Mouse (Mus musculus): Measurements from ENCODE around the gene Nacc2.

Nacc2 gene

GRCm38 (mm10) chr2:26123079-26123648 lies at the start of gene Nacc2:
Gene Nacc2, minus strand, starts transcription at chr2:26123220.
- in situ Hi-C loops (cut with MboI, MseI), result no loop called here

DNA sequence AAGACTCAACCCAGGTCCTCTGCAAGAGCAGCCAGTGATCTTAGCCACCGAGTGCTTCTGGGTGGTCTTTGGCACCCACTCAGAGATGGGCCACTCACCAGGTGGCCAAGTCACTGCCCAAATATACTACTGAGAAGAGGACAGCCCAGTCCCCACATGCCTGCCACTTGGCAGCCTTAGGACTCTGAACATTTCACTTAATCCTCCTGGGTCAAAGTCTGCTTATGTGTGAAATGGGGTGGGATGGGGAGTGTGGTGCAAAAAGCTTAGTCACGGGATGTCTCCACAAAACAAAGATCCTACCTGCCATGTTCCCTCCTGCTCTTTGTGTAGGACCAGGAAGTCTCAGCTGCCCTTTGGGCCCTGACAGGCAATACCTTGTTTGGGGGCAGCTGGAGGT lies 49.1 kb upstream of the Nacc2 start:
- in situ Hi-C loops (cut with MboI, MseI), result no loop called here

GRCm38 (mm10) chr2:26170376-26170775 lies 47.4 kb upstream of the Nacc2 start:
- in situ Hi-C loops (cut with MboI, MseI), result no loop called here

DNA sequence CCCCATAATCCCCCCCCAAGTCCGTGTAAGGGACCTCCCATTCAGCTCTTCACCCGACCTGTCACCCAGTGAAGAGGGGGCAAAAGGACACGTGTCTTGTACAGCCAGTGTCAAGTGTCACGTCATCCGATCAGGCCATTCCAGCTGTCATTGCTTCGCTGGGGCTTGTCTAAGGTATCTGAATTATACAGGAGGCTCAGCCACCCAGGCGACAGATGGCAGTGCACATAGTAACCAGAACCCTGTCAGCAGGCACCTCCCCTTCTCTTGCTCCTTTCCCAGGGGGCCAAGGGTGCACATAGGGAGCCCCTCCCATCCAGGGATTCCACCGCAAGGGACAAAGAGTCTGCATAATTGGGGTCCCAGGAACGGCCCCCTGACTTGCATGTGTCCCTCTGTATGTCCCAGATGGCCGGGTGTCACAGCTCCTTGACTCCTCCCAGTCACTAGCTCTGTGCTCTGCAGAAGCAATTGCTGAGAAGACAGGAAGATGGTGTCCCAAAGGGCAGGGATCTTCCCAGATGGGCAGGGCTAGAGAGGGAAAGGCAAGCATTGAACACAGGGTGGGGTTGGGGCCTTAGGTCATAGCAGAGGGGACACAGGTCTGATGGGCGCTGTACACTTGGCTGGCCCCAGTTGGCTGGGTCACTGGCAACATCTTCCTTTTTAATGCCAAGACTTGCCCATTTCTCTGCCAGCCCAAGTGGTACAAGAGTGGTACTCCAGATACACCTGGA lies 46.0 kb upstream of the Nacc2 start:
- in situ Hi-C loops (cut with MboI, MseI), result no loop called here

DNA sequence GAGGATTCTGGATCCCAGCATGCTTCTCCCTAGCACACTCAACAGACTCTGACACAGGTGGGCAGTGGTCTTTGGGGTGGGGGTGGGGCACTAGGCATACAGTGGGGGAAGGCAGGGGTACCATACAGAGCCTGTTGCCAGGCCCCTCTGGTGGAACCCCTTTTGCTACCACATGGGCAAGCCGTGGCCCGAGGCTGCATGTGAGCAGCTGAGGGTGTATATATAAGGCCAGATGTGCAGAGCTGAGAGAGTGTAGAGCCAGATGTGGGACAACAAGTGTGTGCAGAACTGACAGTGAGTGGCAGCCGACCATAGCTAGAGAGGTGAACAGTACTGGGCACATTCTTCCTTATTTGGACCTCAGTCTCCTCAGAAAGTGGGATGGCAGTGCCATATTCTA lies 43.9 kb upstream of the Nacc2 start:
- in situ Hi-C loops (cut with MboI, MseI), result no loop called here

DNA sequence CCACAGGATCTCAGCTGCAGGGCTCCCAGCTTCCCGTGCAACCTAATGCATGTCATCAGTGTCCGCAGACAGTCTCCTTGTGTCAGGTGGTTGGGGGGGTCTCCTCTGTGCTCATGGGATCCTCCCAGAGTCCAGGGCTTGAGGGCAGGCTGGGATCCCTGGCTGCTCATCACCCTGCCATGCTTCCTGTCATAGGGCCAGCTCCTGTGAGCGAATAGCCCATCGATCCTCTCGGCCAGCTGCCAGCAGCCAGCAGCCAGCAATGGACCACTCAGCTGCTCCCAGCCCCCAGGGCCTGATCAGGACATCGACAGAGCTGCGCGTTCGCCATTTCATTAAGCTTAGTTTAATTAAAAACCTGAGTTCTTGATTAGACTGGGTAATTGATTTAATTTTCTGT lies 35.0 kb upstream of the Nacc2 start:
- in situ Hi-C loops (cut with MboI, MseI), result loop anchor here (5.0 to 10.0 kb wide), 2 partner anchors 67 to 114 kb away; no protein-coding TSS in a partner anchor

- in situ Hi-C loops (cut with MboI, MseI), result loop anchor here (5.0 to 10.0 kb wide), 2 partner anchors 68 to 116 kb away; no protein-coding TSS in a partner anchor
These were observed 33.4 kb upstream of the Nacc2 start for GRCm38 (mm10) chr2:26156191-26156977.

- in situ Hi-C loops (cut with MboI, MseI), result loop anchor here (5.0 to 10.0 kb wide), 2 partner anchors 69 to 117 kb away; no protein-coding TSS in a partner anchor
These were observed 32.7 kb upstream of the Nacc2 start for GRCm38 (mm10) chr2:26155737-26156136.

DNA sequence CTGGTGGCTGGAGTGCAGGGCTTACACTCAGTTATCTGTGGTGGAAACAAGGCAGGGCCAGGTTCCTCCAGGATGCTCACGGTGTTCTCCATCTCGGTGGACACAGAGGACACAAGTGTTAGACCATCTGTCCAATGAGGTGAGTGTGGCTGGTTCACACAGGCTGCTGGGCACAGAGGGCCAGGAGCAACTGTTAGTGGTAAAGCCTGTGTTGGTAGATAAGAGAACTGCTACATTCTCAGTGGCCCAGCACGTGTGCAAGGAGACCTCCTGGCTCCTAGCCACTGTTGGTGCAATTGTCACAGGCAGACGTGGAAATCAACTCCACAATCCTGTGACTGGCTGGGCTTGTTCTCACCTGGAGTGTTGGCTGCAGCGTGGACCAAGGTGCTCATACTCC lies 31.6 kb upstream of the Nacc2 start:
- in situ Hi-C loops (cut with MboI, MseI), result loop anchor here (10.0 kb wide), 1 partner anchor 70 kb away; no protein-coding TSS in a partner anchor

DNA sequence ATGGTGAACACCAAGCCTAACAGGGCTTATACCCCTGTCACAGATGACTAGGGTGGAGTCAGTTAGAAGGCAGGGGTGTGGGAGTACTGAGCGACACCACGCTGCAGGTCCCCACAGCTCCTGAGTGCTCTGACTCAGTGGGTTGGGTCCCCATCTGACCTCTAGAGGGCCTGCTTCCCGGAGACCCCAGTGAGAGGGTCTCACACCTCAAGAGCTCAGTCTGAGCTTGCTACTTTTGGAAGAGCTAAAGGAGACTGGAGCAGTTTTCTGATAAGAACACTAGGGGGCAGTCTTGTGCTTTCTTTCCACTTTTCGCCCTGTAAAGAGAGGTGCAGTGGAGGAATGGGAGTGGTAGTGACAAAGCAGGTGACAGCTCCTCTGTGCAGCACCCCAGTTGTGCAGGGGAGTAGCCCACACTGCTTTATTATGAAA lies 30.9 kb upstream of the Nacc2 start:
- in situ Hi-C loops (cut with MboI, MseI), result loop anchor here (10.0 kb wide), 1 partner anchor 71 kb away; no protein-coding TSS in a partner anchor

DNA sequence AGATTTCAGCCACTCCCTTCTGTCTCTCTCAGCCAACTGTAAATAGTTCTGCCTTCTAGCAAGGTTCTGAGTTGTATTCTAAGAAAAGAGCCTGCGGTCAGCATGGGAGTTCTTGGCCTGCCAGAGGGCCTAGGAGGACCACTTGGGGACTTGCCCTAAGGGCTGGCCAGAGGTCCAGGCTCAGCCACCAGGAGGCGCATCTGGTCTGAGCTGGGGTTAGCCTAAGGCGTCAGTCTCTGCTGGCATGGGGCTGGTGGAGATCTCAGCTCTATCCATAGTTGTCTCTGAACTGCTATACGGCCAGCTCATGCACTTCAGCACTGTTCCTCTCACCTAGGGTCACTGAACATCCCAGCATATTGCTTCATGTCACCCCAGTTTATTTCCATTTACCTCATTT lies 30.3 kb upstream of the Nacc2 start:
- in situ Hi-C loops (cut with MboI, MseI), result loop anchor here (10.0 kb wide), 1 partner anchor 72 kb away; no protein-coding TSS in a partner anchor

GRCm38 (mm10) chr2:26147706-26148370 lies 24.8 kb upstream of the Nacc2 start:
- in situ Hi-C loops (cut with MboI, MseI), result no loop called here

- in situ Hi-C loops (cut with MboI, MseI), result no loop called here
These were observed 23.5 kb upstream of the Nacc2 start for GRCm38 (mm10) chr2:26146337-26147042.

DNA sequence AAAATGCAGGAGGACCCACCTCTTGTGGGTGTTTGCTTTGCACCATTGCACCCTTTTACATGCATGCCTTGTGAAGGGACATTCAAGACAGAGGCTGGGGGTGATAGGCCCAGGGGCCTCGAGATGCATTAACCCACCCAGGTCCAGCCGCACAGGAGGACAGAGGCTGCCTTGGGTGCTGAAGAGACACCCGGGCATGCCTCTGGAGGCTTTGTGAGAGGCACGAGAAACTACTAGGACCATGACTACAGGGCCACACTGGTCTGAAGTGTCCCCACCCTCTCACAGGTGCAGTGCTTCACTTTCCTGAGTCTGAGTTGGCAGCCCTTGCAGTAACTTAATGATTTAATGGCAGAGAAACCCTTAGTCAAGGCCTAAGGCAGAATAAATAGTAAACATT lies 22.1 kb upstream of the Nacc2 start:
- in situ Hi-C loops (cut with MboI, MseI), result no loop called here

DNA sequence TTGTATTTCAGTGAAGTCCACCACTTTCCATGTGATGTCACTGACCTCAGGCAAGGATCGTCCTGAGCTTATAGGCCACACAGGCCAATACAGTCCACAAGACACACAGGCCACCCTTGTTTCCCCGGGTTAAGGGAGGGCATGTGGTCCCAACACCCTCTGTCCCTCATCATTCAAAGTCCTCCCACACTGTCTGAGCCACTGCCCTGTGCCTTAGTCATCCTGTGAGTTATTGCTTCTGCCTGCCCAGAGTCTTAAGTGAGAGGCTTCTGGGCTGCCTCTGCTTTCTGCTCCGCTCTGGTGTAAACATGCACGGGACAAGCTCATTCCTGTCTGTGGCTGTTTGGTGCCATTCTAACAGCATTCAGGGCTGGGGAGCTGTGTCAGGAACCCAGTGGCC lies 21.3 kb upstream of the Nacc2 start:
- in situ Hi-C loops (cut with MboI, MseI), result loop anchor here (5.0 kb wide), 1 partner anchor 122 kb away; the partner anchor contains the start of gene Ubac1

DNA sequence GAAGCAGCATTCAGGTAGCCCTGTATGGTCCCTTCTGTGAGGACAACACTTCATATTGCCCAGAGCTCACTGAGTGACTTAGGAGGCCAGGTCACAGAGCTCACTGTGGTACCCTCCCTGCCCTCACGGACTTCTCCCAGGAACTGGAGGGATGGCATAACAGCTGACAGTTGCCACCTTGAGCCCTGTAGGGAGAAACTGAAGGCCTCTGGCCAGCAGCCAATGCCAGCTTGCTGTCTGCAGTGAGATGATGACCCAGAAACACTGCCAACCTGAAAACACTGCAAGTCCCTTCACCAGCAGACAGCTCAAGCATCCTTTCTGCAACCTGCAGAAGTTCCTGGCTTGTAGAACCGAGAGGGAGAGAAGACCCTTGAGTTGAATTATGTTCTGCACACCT lies 20.5 kb upstream of the Nacc2 start:
- in situ Hi-C loops (cut with MboI, MseI), result loop anchor here (5.0 kb wide), 1 partner anchor 121 kb away; the partner anchor contains the start of gene Ubac1

DNA sequence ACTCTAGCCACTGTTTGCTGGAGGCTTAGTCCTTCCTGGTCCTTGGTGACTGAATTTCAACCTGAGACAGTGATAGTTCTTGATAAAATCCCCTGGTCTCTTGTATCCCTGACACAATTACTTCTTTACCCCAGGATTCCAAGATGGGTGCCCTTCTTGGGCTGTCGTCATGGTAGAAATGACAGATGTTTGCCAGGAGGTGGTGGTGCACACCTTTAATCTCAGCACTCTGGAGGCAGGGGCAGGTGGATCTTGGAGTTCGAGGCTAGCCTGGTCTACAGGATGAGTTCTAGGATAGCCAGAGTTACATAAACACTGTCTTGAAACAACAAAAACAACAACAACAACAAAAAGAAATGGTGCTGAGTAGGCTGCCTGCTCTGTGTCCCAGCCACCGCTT lies 20.0 kb upstream of the Nacc2 start:
- in situ Hi-C loops (cut with MboI, MseI), result loop anchor here (5.0 kb wide), 1 partner anchor 121 kb away; the partner anchor contains the start of gene Ubac1

- in situ Hi-C loops (cut with MboI, MseI), result loop anchor here (5.0 kb wide), 1 partner anchor 120 kb away; the partner anchor contains the start of gene Ubac1
These were observed 19.0 kb upstream of the Nacc2 start for GRCm38 (mm10) chr2:26141893-26142635.

- in situ Hi-C loops (cut with MboI, MseI), result loop anchor here (5.0 kb wide), 1 partner anchor 119 kb away; the partner anchor contains the start of gene Ubac1
These were observed 17.9 kb upstream of the Nacc2 start for GRCm38 (mm10) chr2:26140903-26141302.

Data from regulatory T cell (primary cell).